Mouse (Mus musculus) stomach, embryonic 14.5 days (tissue): ENCODE measurements around the gene Cdk14. TPM values are rescaled to one million over a fixed set of nuclear protein-coding genes. Genes with fewer than 3 reads are reported as not detected.

Experiments
- ATAC-seq: fragments of 200-750 bp; cut with Nextera tagmentation; 2 replicates; pipeline ENCODE4 v1.8.0; 2017; ENCODE audit warnings: low read depth, moderate TSS enrichment; ENCODE audit not compliant: insufficient number of reproducible peaks, insufficient read depth, low FRiP score
- H3K27ac ChIP-seq: fragments of 300-500 bp; sonication (generic); 2 replicates; pipeline ENCODE4 v1.5.1; 2014; ENCODE audit warnings: mild to moderate bottlenecking, low read length, moderate library complexity, mixed read lengths
- H3K27me3 ChIP-seq: fragments of 300-500 bp; sonication (generic); 2 replicates; pipeline ENCODE4 v1.6.1; 2014; ENCODE audit warnings: low read length, control low read depth, mixed read lengths; ENCODE audit not compliant: control insufficient read depth, insufficient read depth
- H3K36me3 ChIP-seq: fragments of 300-500 bp; sonication (generic); 2 replicates; pipeline ENCODE4 v1.6.1; 2014; ENCODE audit warnings: mild to moderate bottlenecking, control low read depth, low read length, moderate library complexity, mixed read lengths; ENCODE audit not compliant: control insufficient read depth, insufficient read depth
- H3K4me1 ChIP-seq: fragments of 300-500 bp; sonication (generic); 2 replicates; pipeline ENCODE4 v1.6.1; 2014; ENCODE audit warnings: low read length, control low read depth, mixed read lengths; ENCODE audit not compliant: control insufficient read depth, insufficient read depth
- H3K4me2 ChIP-seq: fragments of 300-500 bp; sonication (generic); replicated peaks from 2 replicates; pipeline ENCODE4 v1.6.1; 2014; ENCODE audit warnings: low read depth, low read length, control low read depth
- H3K4me3 ChIP-seq: fragments of 300-500 bp; sonication (generic); 2 replicates; pipeline ENCODE4 v1.5.1; 2014; ENCODE audit warnings: low read depth, low read length, control low read depth
- H3K9ac ChIP-seq: fragments of 300-500 bp; sonication (generic); replicated peaks from 2 replicates; pipeline ENCODE4 v1.6.1; 2014; ENCODE audit warnings: low read depth, mild to moderate bottlenecking, control low read depth, low read length, moderate library complexity, mixed read lengths
- H3K9me3 ChIP-seq: fragments of 300-500 bp; sonication (generic); 2 replicates; pipeline ENCODE4 v1.6.1; 2016; ENCODE audit warnings: low read depth, low read length, control low read depth; ENCODE audit not compliant: control insufficient read depth
- WGBS: fragments of 180-500 bp; shearing (Covaris S2); extraction: QIAGEN DNeasy Blood & Tissue Kit; methylation state at CpG from one replicate; pipeline ENCODE4 v1.1.7; 2014; 5-methylcytosine and 5-hydroxymethylcytosine counted together
- polyA plus RNA-seq: library from polyadenylated mRNA; unstranded; fragments of >200 nt; fragmentation: Nextera tagmentation; extraction: Ambion mirVana; gene quantifications from 2 replicates; pipeline ENCODE4 v1.2.1, GENCODE M21; 2014

The Cdk14 gene
- polyA plus RNA-seq, 1 experiment from 2014 or later: 28.3 TPM

DNA sequence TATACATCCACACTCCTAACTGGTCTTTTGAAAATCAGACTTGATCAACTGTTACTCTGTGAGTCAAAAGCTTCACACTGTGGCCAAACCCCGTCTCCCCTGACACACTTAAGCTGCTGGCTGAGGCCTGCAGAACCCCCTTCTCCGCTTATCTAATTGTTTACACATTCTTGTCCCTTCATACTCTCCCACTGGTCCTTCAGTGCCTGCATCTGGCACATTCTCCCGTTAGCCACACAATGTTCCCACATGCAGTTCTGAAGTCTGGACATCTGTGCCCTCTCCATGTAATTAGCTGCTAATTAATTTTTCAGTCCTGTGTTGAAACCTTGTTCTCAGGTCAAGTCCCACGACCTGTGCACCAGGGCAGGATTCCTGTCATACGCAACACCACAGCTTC lies 460.7 kb downstream of the Cdk14 start:
- no peak overlapping the region for H3K4me2 ChIP-seq
- no peak overlapping the region for H3K4me3 ChIP-seq
- no peak overlapping the region for H3K9ac ChIP-seq
- H3K9me3 ChIP-seq: no peaks in the 10 kb centered on the region
- H3K36me3 ChIP-seq: no peaks in the 10 kb centered on the region
- H3K27ac ChIP-seq: no peak overlapping the region
- H3K27me3 ChIP-seq: no peaks in the 10 kb centered on the region
- WGBS: 18% methylated on average over 5 of the region's 5 CpGs
- ATAC-seq: no peak; the same call in 1 of the 2 replicates
- peaks cover 12% of the 10 kb centered on the region for H3K4me1 ChIP-seq

DNA sequence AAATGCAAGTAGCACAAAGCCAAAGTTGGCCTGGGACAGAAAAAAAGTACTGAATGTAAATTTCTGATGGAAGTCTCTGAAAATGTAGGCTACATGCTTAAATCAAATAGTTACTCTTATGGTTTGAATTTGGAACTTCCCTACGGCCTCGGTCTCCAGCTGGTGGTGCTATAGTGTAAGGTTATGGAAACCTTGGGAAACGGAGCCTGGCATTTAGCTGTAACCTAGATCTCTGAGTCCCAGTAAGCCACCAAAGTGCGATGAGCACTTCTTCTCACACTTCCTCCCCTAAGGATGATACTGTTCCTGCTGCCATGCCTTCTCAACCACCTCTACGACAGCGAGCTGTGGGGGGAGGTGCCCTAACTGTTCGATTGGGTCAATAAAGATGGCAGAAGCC lies 464.1 kb downstream of the Cdk14 start:
- WGBS: 86% methylated on average over 7 of the region's 7 CpGs

DNA sequence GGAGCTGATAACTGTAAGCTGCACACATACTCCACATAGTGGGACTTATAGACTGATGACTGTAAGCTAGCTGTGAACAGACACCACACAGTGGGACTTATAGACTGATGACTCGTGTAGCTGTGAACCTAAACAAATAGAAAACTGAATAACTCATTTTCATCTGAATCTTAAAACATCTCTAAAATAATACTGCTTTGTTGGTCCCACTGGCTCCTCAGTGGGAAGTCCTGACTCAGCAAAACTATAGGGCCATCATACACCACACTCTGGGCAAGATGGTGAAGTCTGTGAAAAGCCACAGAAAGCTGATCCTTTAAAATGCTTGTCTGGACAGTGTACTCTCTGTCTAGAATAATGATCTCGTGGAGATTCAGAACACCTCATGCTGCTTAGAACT lies 464.7 kb downstream of the Cdk14 start:
- 77% methylated on average over 2 of the region's 2 CpGs for WGBS
- Histone ChIP-seq H3K4me2 (no peak overlapping the region), H3K36me3 (no peaks in the 10 kb centered on the region), H3K27me3 (no peaks in the 10 kb centered on the region), H3K4me3 (no peak overlapping the region), H3K4me1 (peaks cover 19% of the 10 kb centered on the region), H3K9me3 (no peaks in the 10 kb centered on the region), H3K27ac (no peak overlapping the region), H3K9ac (no peak overlapping the region)
- no peak for ATAC-seq

More for the DNA sequence above, 464.1 kb downstream of the Cdk14 start:
- Histone ChIP-seq H3K4me2 (no peak overlapping the region), H3K4me1 (peaks cover 19% of the 10 kb centered on the region), H3K27ac (no peak overlapping the region), H3K9ac (no peak overlapping the region), H3K9me3 (no peaks in the 10 kb centered on the region), H3K27me3 (no peaks in the 10 kb centered on the region), H3K36me3 (no peaks in the 10 kb centered on the region), H3K4me3 (no peak overlapping the region)
- ATAC-seq: no peak

DNA sequence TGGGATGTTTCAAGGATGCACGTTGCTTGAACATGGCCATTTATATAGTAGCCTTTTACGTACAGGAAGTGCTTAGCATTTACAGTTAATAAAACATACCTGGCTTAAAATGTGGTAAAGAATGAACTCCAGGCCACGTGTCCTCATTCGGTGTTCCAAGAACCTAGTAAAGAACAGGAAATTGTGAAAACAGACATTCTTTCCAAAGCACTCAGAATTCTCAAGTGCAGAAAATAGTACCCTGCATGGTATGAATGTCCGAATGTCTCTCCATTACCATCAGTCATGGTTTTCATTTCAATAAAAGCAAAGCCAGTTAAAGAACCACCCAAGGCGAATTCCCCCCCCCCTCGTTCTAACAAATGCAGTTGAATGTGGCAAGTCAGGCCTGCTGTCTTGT lies 470.7 kb downstream of the Cdk14 start:
- Histone ChIP-seq H3K36me3 (no peaks in the 10 kb centered on the region), H3K27ac (no peak overlapping the region), H3K9me3 (no peaks in the 10 kb centered on the region), H3K4me1 (0 out of 2 replicates have a peak, but pooled peaks cover 7% of the 10 kb centered on the region), H3K4me3 (no peak overlapping the region), H3K9ac (no peak overlapping the region), H3K4me2 (no peak overlapping the region), H3K27me3 (no peaks in the 10 kb centered on the region)
- no peak for ATAC-seq
- 59% methylated on average over 7 of the region's 7 CpGs for WGBS

DNA sequence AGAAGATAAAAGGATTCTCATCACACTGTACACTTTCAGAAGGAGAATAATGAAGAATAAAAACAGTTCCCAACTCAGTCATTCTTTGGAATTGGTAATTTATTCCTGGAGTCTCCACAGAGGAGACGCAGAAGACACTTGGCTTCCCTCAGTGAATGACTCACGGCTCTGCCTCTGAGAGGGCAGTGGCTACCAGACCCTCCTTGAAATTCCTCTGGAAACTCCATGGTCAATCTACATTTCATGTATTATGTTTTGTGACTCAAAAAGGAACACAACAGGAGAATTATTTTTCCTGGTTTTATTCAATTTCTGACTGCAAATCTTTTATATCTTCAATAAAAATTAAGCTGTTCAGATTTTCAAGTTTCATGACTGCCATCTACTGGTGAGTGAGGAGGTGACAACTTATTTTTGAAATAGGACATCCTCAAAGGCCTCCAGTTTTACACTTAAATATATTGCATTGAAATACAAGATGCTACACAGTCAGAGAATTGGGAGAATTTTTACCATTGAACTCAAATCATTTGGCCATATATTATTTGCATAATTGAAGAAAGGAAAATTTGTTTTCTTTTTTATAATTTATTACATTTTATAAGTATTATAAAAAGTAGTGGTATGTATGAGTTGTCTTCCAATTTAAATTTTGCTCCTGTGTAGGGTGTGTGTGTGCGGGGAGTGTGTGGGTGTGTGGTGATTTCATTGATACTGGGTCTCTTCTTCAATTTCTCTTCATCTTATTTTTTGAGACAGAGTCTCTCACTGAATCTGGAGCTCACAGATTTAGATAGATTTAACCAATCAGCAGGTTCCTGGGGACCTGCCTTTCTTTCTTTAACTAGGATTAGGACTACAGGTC lies 471.8 kb downstream of the Cdk14 start:
- Histone ChIP-seq H3K4me2 (no peak overlapping the region), H3K27ac (no peak overlapping the region), H3K27me3 (no peaks in the 10 kb centered on the region), H3K4me3 (no peak overlapping the region), H3K36me3 (no peaks in the 10 kb centered on the region), H3K4me1 (0 out of 2 replicates have a peak, but pooled peaks cover 7% of the 10 kb centered on the region), H3K9me3 (no peaks in the 10 kb centered on the region), H3K9ac (no peak overlapping the region)
- 58% methylated on average over 3 of the region's 3 CpGs for WGBS
- no peak for ATAC-seq

DNA sequence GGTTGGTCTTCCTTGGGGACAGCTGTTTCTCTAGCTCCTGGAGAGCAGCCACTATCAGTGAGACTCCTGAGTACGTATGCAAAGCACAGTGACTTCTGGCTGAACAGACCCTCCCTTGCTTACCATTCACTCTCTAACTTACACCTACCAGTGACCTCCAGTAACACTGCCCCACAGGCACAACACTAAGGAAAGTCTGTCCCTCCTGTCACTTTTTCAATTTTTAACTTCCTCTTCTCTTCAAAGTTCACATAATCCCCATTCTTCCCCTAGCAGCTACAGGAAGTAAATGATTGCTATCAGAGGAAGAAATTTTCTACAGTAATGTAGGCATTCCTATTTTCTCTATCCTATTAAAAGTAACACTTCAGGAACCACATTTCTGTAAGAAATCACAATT lies 485.0 kb downstream of the Cdk14 start:
- no peaks in the 10 kb centered on the region for H3K36me3 ChIP-seq
- no peaks in the 10 kb centered on the region for H3K4me1 ChIP-seq
- H3K4me2 ChIP-seq: no peak overlapping the region
- H3K27me3 ChIP-seq: no peaks in the 10 kb centered on the region
- no peak overlapping the region for H3K4me3 ChIP-seq
- ATAC-seq: no peak
- no peak overlapping the region for H3K27ac ChIP-seq
- 60% methylated on average over 1 of the region's 1 CpGs for WGBS
- no peak overlapping the region for H3K9ac ChIP-seq
- no peaks in the 10 kb centered on the region for H3K9me3 ChIP-seq

DNA sequence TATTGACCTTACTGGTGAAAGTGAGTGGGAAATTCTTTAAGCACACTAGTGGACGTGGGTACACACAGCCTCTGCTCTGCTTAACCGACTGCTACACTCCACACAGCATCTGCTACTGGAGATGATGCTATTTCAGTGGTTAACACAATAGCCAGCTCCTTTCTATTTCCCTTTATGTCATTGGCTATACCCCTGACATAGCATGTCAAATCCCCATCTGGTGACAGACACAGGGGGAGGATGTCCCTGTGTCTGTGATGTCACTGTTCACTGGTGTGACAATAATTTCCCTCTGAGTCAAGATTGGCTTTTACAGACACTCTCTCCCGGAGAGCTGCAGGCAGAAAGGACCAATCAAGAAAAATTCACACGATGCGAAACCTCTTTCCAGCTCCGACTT lies 485.6 kb downstream of the Cdk14 start:
- Histone ChIP-seq H3K27me3 (no peaks in the 10 kb centered on the region), H3K36me3 (no peaks in the 10 kb centered on the region), H3K27ac (no peak overlapping the region), H3K9ac (no peak overlapping the region), H3K4me1 (no peaks in the 10 kb centered on the region), H3K4me3 (no peak overlapping the region), H3K9me3 (no peaks in the 10 kb centered on the region), H3K4me2 (no peak overlapping the region)
- no peak for ATAC-seq
- WGBS: 85% methylated on average over 6 of the region's 6 CpGs

DNA sequence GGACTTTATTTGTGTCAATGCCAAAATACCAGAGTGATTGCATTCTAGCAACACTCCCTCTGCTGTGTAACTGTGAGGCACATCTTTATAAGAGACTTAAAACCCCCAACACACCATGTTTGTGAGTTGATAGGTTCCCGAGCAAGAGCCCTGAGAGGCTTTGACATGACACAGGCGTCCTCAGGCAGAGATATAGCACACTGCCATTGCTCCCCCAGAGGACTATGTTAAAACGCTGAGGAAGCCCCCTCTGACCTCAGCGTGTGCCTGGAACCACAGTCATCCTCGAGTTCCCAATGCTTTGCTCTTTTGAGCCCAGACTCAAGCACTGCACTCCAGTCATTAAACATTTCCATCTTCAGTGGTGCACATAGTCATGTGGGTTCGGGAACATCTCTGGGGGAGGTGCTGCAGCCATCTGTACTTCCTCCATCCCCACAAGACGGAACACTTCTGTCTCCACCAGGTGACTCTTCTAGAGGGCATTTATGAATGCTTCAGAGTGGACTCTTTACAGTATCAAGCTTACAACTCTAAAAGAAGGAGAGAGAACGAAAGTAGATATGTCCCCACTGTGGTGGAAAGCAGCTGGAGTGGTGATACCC lies 488.5 kb downstream of the Cdk14 start:
- H3K4me2 ChIP-seq: no peak overlapping the region
- no peaks in the 10 kb centered on the region for H3K4me1 ChIP-seq
- H3K9me3 ChIP-seq: no peaks in the 10 kb centered on the region
- no peak overlapping the region for H3K27ac ChIP-seq
- no peak for ATAC-seq
- H3K9ac ChIP-seq: no peak overlapping the region
- no peaks in the 10 kb centered on the region for H3K27me3 ChIP-seq
- 56% methylated on average over 8 of the region's 8 CpGs for WGBS
- no peaks in the 10 kb centered on the region for H3K36me3 ChIP-seq
- H3K4me3 ChIP-seq: no peak overlapping the region
